Mouse (Mus musculus): Measurements from ENCODE around the gene Cd96. TPM values are rescaled to one million over a fixed set of nuclear protein-coding genes. Genes with fewer than 3 reads are reported as not detected.
"Not testable (repeated sequence)": the region's sequence is repeated elsewhere in the genome, so short reads cannot be mapped to it uniquely, and the experiment has no call there.

Cd96 gene
- total RNA-seq (2021) = not detected
- long read RNA-seq, experiment 1 = 0 reads
- long read RNA-seq, experiment 2 = 0 reads

- DNase-seq = no peak
Measured at GRCm38 (mm10) chr16:46120020-46120419, at the start of gene Cd96. Cd96 (minus strand) TSS chr16:46120251.

GRCm38 (mm10) chr16:46166971-46167370 lies 46.9 kb upstream of the Cd96 start:
- no peak for DNase-seq

GRCm38 (mm10) chr16:46165305-46165704 lies 45.3 kb upstream of the Cd96 start:
- no peak for DNase-seq

GRCm38 (mm10) chr16:46154832-46155231 lies 34.8 kb upstream of the Cd96 start, which contains the start of gene Gm4737:
Gm4737 (minus strand) TSS chr16:46155077.
- DNase-seq = not testable (repeated sequence)

- no peak for DNase-seq
Measured at GRCm38 (mm10) chr16:46151141-46151540, 31.1 kb upstream of the Cd96 start.

GRCm38 (mm10) chr16:46148661-46149341 lies 28.8 kb upstream of the Cd96 start:
- no peak for DNase-seq

- DNase-seq = no peak
Measured at GRCm38 (mm10) chr16:46146962-46147361, 26.9 kb upstream of the Cd96 start.

- no peak for DNase-seq
Measured at GRCm38 (mm10) chr16:46122238-46122637, 2.2 kb upstream of the Cd96 start.

- DNase-seq = peak; percentile 13
Measured at GRCm38 (mm10) chr16:46121420-46121819, 1.4 kb upstream of the Cd96 start.

- DNase-seq = no peak
Measured at GRCm38 (mm10) chr16:46120607-46121006, 556 bp upstream of the Cd96 start.

GRCm38 (mm10) chr16:46117645-46118044 lies 2.4 kb downstream of the Cd96 start:
- no peak for DNase-seq

GRCm38 (mm10) chr16:46114727-46115126 lies 5.3 kb downstream of the Cd96 start:
- no peak for DNase-seq

GRCm38 (mm10) chr16:46109536-46109935 lies 10.5 kb downstream of the Cd96 start:
- DNase-seq = no peak

GRCm38 (mm10) chr16:46107431-46107830 lies 12.6 kb downstream of the Cd96 start:
- no peak for DNase-seq

GRCm38 (mm10) chr16:46104491-46104890 lies 15.6 kb downstream of the Cd96 start:
- DNase-seq = no peak

- no peak for DNase-seq
Measured at GRCm38 (mm10) chr16:46101748-46102147, 18.3 kb downstream of the Cd96 start.

GRCm38 (mm10) chr16:46100286-46100685 lies 19.8 kb downstream of the Cd96 start:
- DNase-seq = peak; percentile 13

- peak; percentile 61 for DNase-seq
Measured at GRCm38 (mm10) chr16:46097421-46097820, 22.6 kb downstream of the Cd96 start.

- peak; percentile 61 for DNase-seq
Measured at GRCm38 (mm10) chr16:46094478-46094877, 25.6 kb downstream of the Cd96 start.

- no peak for DNase-seq
Measured at GRCm38 (mm10) chr16:46092935-46093334, 27.1 kb downstream of the Cd96 start.

GRCm38 (mm10) chr16:46086874-46087473 lies 33.1 kb downstream of the Cd96 start:
- no peak for DNase-seq

- DNase-seq = no peak
Measured at GRCm38 (mm10) chr16:46068000-46068399, 52.1 kb downstream of the Cd96 start.

GRCm38 (mm10) chr16:46063278-46063677 lies 56.8 kb downstream of the Cd96 start:
- DNase-seq = no peak

- DNase-seq = no peak
Measured at GRCm38 (mm10) chr16:46046906-46047305, 73.1 kb downstream of the Cd96 start.

Measured in gastrocnemius, postnatal 25 days (tissue).